Mouse (Mus musculus) ES-Bruce4 (cell line): ENCODE results near the gene Emd.

Experiments used
- CTCF ChIP-seq: IDR thresholded peaks from one replicate; pipeline ENCODE4 v1.8.1; 2011; ENCODE audit warnings: low read depth, low read length
- EP300 ChIP-seq: IDR thresholded peaks from 2 replicates; pipeline ENCODE4 v1.6.1; 2011; ENCODE audit warnings: low read depth, low read length; ENCODE audit not compliant: insufficient read depth
- POLR2A ChIP-seq: IDR thresholded peaks from one replicate; pipeline ENCODE4 v1.8.1; 2011; ENCODE audit warnings: low read length; ENCODE audit not compliant: insufficient read depth

GRCm38 (mm10) chrX:74246213-74246681 is 8.2 kb upstream of the Emd start:
- TF ChIP-seq CTCF (no peak), POLR2A (no peak), EP300 (no peak)
